Comparison of ENCODE assay signal across 8 mouse cellular contexts in genomic region chr13:60685216-60685615, GRCm38 (mm10).
DNase-seq lines count a peak whose midpoint lies in the region; ATAC-seq lines count a peak whose summit lies in the region.

No protein-coding gene starts in this region.

- H3K9ac ChIP-seq in hindbrain, embryonic 13.5 days = no peak overlapping the region
- H3K9ac ChIP-seq in hindbrain, embryonic 11.5 days (ENCODE audit: low read depth, low read length) = no peak overlapping the region
- H3K9ac ChIP-seq in forebrain, embryonic 12.5 days = no peak overlapping the region
- H3K9ac ChIP-seq in hindbrain, embryonic 14.5 days = no peak overlapping the region
- no peak overlapping the region for H3K9ac ChIP-seq in neural tube, embryonic 14.5 days (replicated peaks; ENCODE audit: low read depth, low read length)

- DNase-seq in hindbrain, embryonic 11.5 days (ENCODE audit: low spot score) = no peak
- DNase-seq in Muller cell, postnatal 12 days (ENCODE audit: inconsistent ontology term) = peak; percentile 44
- DNase-seq in hindbrain, embryonic 14.5 days (ENCODE audit: low spot score) = peak; percentile 58
- DNase-seq in ovary, adult 18-20 months (ENCODE audit: low spot score) = no peak

- H3K27ac ChIP-seq in hindbrain, embryonic 13.5 days = peak overlapping the region; percentile 76
- no peak overlapping the region for H3K27ac ChIP-seq in hindbrain, embryonic 11.5 days (ENCODE audit: low read depth, low read length)
- H3K27ac ChIP-seq in forebrain, embryonic 12.5 days = peak overlapping the region; percentile 57
- H3K27ac ChIP-seq in hindbrain, embryonic 14.5 days = peak overlapping the region; percentile 64
- peak overlapping the region; percentile 3; the same call in 1 of the 2 replicates for H3K27ac ChIP-seq in neural tube, embryonic 14.5 days (ENCODE audit: low read depth, low read length)

- H3K27me3 ChIP-seq in hindbrain, embryonic 13.5 days = no peaks in the 10 kb centered on the region
- H3K27me3 ChIP-seq in hindbrain, embryonic 11.5 days (ENCODE audit: control insufficient read depth, insufficient read depth, low read length) = no peaks in the 10 kb centered on the region
- no peaks in the 10 kb centered on the region for H3K27me3 ChIP-seq in forebrain, embryonic 12.5 days
- H3K27me3 ChIP-seq in hindbrain, embryonic 14.5 days (ENCODE audit: control insufficient read depth, insufficient read depth, low read length) = no peaks in the 10 kb centered on the region
- no peaks in the 10 kb centered on the region for H3K27me3 ChIP-seq in neural tube, embryonic 14.5 days (ENCODE audit: control insufficient read depth, insufficient read depth, low read length)

- 66% methylated on average over 6 of the region's 6 CpGs for WGBS in hindbrain, embryonic 13.5 days
- 75% methylated on average over 6 of the region's 6 CpGs for WGBS in hindbrain, embryonic 11.5 days
- WGBS in forebrain, embryonic 12.5 days = 61% methylated on average over 6 of the region's 6 CpGs
- 56% methylated on average over 6 of the region's 6 CpGs for WGBS in hindbrain, embryonic 14.5 days
- WGBS in neural tube, embryonic 14.5 days = 70% methylated on average over 6 of the region's 6 CpGs

- no peak for ATAC-seq in hindbrain, embryonic 13.5 days (ENCODE audit: low FRiP score)
- no peak for ATAC-seq in hindbrain, embryonic 11.5 days (ENCODE audit: low FRiP score)
- ATAC-seq in forebrain, embryonic 12.5 days (ENCODE audit: low FRiP score) = no peak
- no peak for ATAC-seq in hindbrain, embryonic 14.5 days (ENCODE audit: low FRiP score)
- no peak for ATAC-seq in neural tube, embryonic 14.5 days (ENCODE audit: low read depth)
- ATAC-seq in erythroblast, adult 5-6 weeks (replicated peaks; ENCODE audit: low FRiP score, poor library complexity, severe bottlenecking) = no peak

- no peaks in the 10 kb centered on the region for H3K9me3 ChIP-seq in hindbrain, embryonic 13.5 days
- H3K9me3 ChIP-seq in hindbrain, embryonic 11.5 days (ENCODE audit: control insufficient read depth, low read length) = no peaks in the 10 kb centered on the region
- H3K9me3 ChIP-seq in forebrain, embryonic 12.5 days = no peaks in the 10 kb centered on the region
- no peaks in the 10 kb centered on the region for H3K9me3 ChIP-seq in hindbrain, embryonic 14.5 days (ENCODE audit: control insufficient read depth, low read length)
- H3K9me3 ChIP-seq in neural tube, embryonic 14.5 days (ENCODE audit: control insufficient read depth, low read length) = no peaks in the 10 kb centered on the region

- H3K4me2 ChIP-seq in hindbrain, embryonic 13.5 days = no peak overlapping the region
- no peak overlapping the region for H3K4me2 ChIP-seq in hindbrain, embryonic 11.5 days (replicated peaks; ENCODE audit: low read depth, low read length)
- H3K4me2 ChIP-seq in forebrain, embryonic 12.5 days = no peak overlapping the region
- no peak overlapping the region for H3K4me2 ChIP-seq in hindbrain, embryonic 14.5 days (replicated peaks)
- no peak overlapping the region for H3K4me2 ChIP-seq in neural tube, embryonic 14.5 days (ENCODE audit: low read depth, low read length)

- H3K4me1 ChIP-seq in hindbrain, embryonic 13.5 days (replicated peaks) = peaks cover 54% of the 10 kb centered on the region
- no peaks in the 10 kb centered on the region; the same call in 1 of the 2 replicates for H3K4me1 ChIP-seq in hindbrain, embryonic 11.5 days (replicated peaks; ENCODE audit: control insufficient read depth, insufficient read depth, low read length)
- peaks cover 42% of the 10 kb centered on the region for H3K4me1 ChIP-seq in forebrain, embryonic 12.5 days
- H3K4me1 ChIP-seq in hindbrain, embryonic 14.5 days (replicated peaks; ENCODE audit: control insufficient read depth, insufficient read depth, low read length) = peaks cover 18% of the 10 kb centered on the region
- peaks cover 20% of the 10 kb centered on the region; the same call in 1 of the 2 replicates for H3K4me1 ChIP-seq in neural tube, embryonic 14.5 days (ENCODE audit: control insufficient read depth, insufficient read depth, low read length)

- no peaks in the 10 kb centered on the region for H3K36me3 ChIP-seq in hindbrain, embryonic 13.5 days
- no peaks in the 10 kb centered on the region for H3K36me3 ChIP-seq in hindbrain, embryonic 11.5 days (ENCODE audit: control insufficient read depth, insufficient read depth, low read length)
- no peaks in the 10 kb centered on the region for H3K36me3 ChIP-seq in forebrain, embryonic 12.5 days (replicated peaks)
- H3K36me3 ChIP-seq in hindbrain, embryonic 14.5 days (replicated peaks; ENCODE audit: control insufficient read depth, insufficient read depth) = no peaks in the 10 kb centered on the region
- no peaks in the 10 kb centered on the region for H3K36me3 ChIP-seq in neural tube, embryonic 14.5 days (ENCODE audit: control insufficient read depth, insufficient read depth, low read length)

- no peak overlapping the region for H3K4me3 ChIP-seq in hindbrain, embryonic 13.5 days
- no peak overlapping the region for H3K4me3 ChIP-seq in hindbrain, embryonic 11.5 days (ENCODE audit: low read depth, low read length)
- H3K4me3 ChIP-seq in forebrain, embryonic 12.5 days (replicated peaks) = no peak overlapping the region
- no peak overlapping the region for H3K4me3 ChIP-seq in hindbrain, embryonic 14.5 days (replicated peaks; ENCODE audit: low read length)
- no peak overlapping the region for H3K4me3 ChIP-seq in neural tube, embryonic 14.5 days (ENCODE audit: low read depth, low read length)

Comparison
In these comparisons a context has a peak if more than half of its experiments do, and no peak if none do; other contexts are left out.
1. DNase-seq: peak in Muller cell, postnatal 12 days (single experiment) and hindbrain, embryonic 14.5 days (single experiment); none in hindbrain, embryonic 11.5 days (single experiment) and ovary, adult 18-20 months (single experiment).